Mouse (Mus musculus): ENCODE measurements around the gene Pecam1.

DNA sequence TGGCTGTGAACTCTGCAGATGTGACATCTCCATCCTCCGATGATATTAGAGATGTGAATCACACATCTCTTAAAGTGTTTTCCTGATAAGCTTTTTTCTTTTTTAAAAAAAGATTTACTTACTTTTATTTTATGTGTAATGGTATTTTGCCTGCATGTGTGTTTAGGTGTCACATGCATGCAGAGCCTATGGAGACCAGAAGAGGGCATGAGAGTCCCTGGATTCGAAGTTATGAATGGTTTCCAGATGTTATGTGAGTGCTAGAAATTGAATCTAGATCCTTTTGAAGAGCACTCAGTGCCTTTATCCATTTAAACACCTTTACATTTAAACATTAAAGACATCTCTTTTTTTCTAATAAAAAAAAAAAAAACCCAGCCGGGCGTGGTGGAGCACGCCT, 5.5 kb downstream of the Pecam1 start:
- TF ChIP-seq CHD2 (IDR thresholded peaks at IDR 0.05; ENCODE audit: low read length) (no peak), MAFK (IDR thresholded peaks at IDR 0.05; ENCODE audit: insufficient replicate concordance, low read length) (no peak), GABPA (IDR thresholded peaks at IDR 0.05; ENCODE audit: insufficient replicate concordance, low read depth, low read length) (no peak), CTCF (conservative IDR thresholded peaks at IDR 0.05 in 1 of 2, IDR thresholded peaks at IDR 0.05 in 1 of 2; ENCODE audit: low read depth in 2 of 2, low read length in 2 of 2) (peak; percentile 36 to 69), ZMIZ1 (IDR thresholded peaks at IDR 0.05; ENCODE audit: low read depth, low read length) (no peak), USF1 (IDR thresholded peaks at IDR 0.05; ENCODE audit: low read depth, low read length) (no peak), RAD21 (IDR thresholded peaks at IDR 0.05; ENCODE audit: low read depth, low read length) (peak; percentile 73), TCF12 (IDR thresholded peaks at IDR 0.05; ENCODE audit: low read depth, low read length) (no peak), EP300 (IDR thresholded peaks at IDR 0.05; ENCODE audit: low read length) (no peak), NELFE (IDR thresholded peaks at IDR 0.05; ENCODE audit: low read depth, low read length) (no peak), POLR2A (IDR thresholded peaks at IDR 0.05; ENCODE audit: low read depth, low read length) (no peak), MAX (IDR thresholded peaks at IDR 0.05; ENCODE audit: low read length) (no peak)

Data from CH12.LX (cell line).